Comparison of ENCODE assay signal across 18 mouse cellular contexts in the genomic region with DNA sequence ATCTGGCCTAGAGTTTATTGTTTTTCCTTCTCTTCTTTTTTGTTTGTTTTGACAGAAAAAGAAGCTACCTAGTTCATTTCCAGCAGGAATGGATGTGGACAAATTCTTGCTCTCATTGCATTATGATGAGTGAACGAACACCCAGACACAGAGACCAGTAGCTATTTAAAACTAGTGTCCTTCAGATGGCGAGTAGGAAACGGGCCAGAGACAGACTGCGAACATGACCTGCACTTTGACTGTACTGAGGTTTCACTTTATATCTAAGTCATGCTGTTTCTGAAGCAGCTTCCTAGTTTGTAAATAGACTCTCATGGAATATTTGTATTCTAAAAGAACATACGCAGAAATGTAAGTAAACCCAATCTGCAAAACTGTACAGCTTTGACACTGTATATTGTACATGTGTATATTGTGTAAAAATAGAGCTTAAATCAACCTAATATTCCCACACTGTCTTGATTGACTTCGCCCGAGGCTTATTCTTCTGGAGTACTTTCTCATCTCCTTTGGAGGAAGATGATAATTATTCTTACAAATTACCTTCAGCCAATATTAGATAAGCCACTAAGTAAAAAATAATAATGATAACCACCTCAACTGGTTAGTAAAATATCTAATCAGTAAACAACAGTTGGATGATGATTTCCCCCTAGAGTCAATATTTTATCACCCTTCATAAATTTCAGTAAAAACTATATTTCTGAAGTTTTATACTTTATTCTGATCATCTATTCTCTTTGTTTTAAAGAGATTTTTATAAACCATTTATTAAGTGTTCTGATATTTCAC.
"Had no signal": no experiment of that assay in that cellular context is flagged by ENCODE, and none has a peak within 500 bp of the region (broad histone marks: within the 10 kb centered on the region; RNA-seq: fewer than 3 reads in every experiment).

No protein-coding gene starts in this region.

- H3K4me3 ChIP-seq: layer of hippocampus, adult 2 months; limb, embryonic 10.5 days; limb, embryonic 13.5 days; liver, embryonic 12.5 days; liver, embryonic 15.5 days; lung, embryonic 15.5 days; midbrain, embryonic 13.5 days had no signal

- H3K4me1 ChIP-seq: limb, embryonic 10.5 days; limb, embryonic 13.5 days; lung, embryonic 15.5 days; midbrain, embryonic 13.5 days had no signal

- H3K4me2 ChIP-seq: limb, embryonic 13.5 days; liver, embryonic 12.5 days; liver, embryonic 15.5 days; lung, embryonic 15.5 days; midbrain, embryonic 13.5 days had no signal

- H3K27me3 ChIP-seq: limb, embryonic 13.5 days; liver, embryonic 12.5 days; liver, embryonic 15.5 days; lung, embryonic 15.5 days; midbrain, embryonic 13.5 days had no signal

- H3K9ac ChIP-seq: limb, embryonic 13.5 days; liver, embryonic 12.5 days; liver, embryonic 15.5 days; lung, embryonic 15.5 days; midbrain, embryonic 13.5 days had no signal

- DNase-seq: kidney, postnatal 25 days; layer of hippocampus, adult 9-11 months; liver; lung, adult 18-20 months; lung, postnatal 10 days; lung, postnatal 36 days; thymus, adult 2 months; thymus, postnatal 14 days; thymus, postnatal 4 days had no signal

- ATAC-seq: liver, embryonic 12.5 days; midbrain, embryonic 13.5 days had no signal

- H3K27ac ChIP-seq: kidney, postnatal 0 days; layer of hippocampus, adult 2 months; limb, embryonic 10.5 days; limb, embryonic 13.5 days; liver, embryonic 12.5 days; liver, embryonic 15.5 days; lung, embryonic 15.5 days; midbrain, embryonic 13.5 days; stomach, postnatal 0 days had no signal

- H3K9me3 ChIP-seq: limb, embryonic 10.5 days; limb, embryonic 13.5 days; liver, embryonic 12.5 days; liver, embryonic 15.5 days; lung, embryonic 15.5 days; midbrain, embryonic 13.5 days had no signal
